Mouse (Mus musculus): ENCODE data around the gene Btbd35f2. TPM values are rescaled to one million over a fixed set of nuclear protein-coding genes. Genes with fewer than 3 reads are reported as not detected.
"Not testable (repeated sequence)": the region's sequence is repeated elsewhere in the genome, so short reads cannot be mapped to it uniquely, and the experiment has no call there.

The Btbd35f2 gene
- not detected in 2 replicates for total RNA-seq (2015; ENCODE audit: low replicate concordance)
- not detected in 2 replicates for total RNA-seq (2017; ENCODE audit: low replicate concordance)

DNA sequence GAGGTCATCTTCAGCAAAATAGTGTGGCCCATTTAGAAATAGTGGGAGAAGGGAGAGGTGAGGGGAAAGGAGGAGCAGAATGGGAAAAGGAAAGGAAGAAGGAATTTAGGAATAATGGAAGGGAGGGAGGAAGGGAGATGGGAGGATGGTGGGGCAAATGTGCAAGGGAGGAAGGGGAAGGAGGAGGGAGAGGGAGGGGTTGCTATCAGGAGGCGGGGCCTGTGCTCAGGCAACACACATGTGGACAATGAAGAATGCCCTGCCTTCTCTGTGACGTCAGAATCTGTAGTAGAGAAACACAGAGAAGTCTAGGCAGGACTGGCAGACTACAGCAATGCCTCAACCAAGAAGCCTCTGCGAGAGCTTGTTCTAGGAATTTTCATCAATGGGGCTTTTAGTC, at the start of gene Btbd35f2:
Btbd35f2 (plus strand) TSS at position 301 of the 400 bp plus-strand sequence.
- ATAC-seq (replicated peaks; ENCODE audit: low FRiP score, poor library complexity, severe bottlenecking): not testable (repeated sequence)

Other genes starting within 250 kb of the Btbd35f2 start
- not detected in 2 replicates for gene Btbd35f22, start 230.6 kb upstream of the Btbd35f2 start, total RNA-seq (2015; ENCODE audit: low replicate concordance)
- not detected in 2 replicates for gene Btbd35f22, start 230.6 kb upstream of the Btbd35f2 start, total RNA-seq (2017; ENCODE audit: low replicate concordance)